Mouse (Mus musculus): ENCODE measurements around the gene Vav3. TPM values are rescaled to one million over a fixed set of nuclear protein-coding genes. Genes with fewer than 3 reads are reported as not detected.

The Vav3 gene
- polyA plus RNA-seq, 2 experiments = 10.8 to 33.0 TPM

- DNase-seq (ENCODE audit: low spot score) (no peak), ATAC-seq (ENCODE audit: low FRiP score, low read depth) (no peak)
- no peak overlapping the region for H3K4me2 ChIP-seq (replicated peaks; ENCODE audit: low read depth, low read length, severe bottlenecking)
- 83% methylated on average over 3 of the region's 3 CpGs for WGBS
- H3K9me3 ChIP-seq (ENCODE audit: control insufficient read depth, low read length) = no peaks in the 10 kb centered on the region
- H3K9ac ChIP-seq (ENCODE audit: low read depth, low read length, severe bottlenecking) = no peak overlapping the region
- H3K27me3 ChIP-seq (ENCODE audit: control insufficient read depth, insufficient read depth, low read length) = no peaks in the 10 kb centered on the region
- no peak overlapping the region for H3K4me3 ChIP-seq (replicated peaks; ENCODE audit: low read length)
- TF ChIP-seq POLR2A (IDR thresholded peaks at IDR 0.05; ENCODE audit: borderline replicate concordance, extremely low read depth, insufficient read depth, insufficient read length) = no peak
- no peaks in the 10 kb centered on the region for H3K4me1 ChIP-seq (ENCODE audit: control insufficient read depth, insufficient read depth, low read length)
- no peak overlapping the region for H3K27ac ChIP-seq (replicated peaks; ENCODE audit: low read depth, low read length)
- H3K36me3 ChIP-seq (ENCODE audit: control insufficient read depth, insufficient read depth, low read length) = no peaks in the 10 kb centered on the region
Measured at GRCm38 (mm10) chr3:109308468-109308867, 32.0 kb upstream of the Vav3 start.

GRCm38 (mm10) chr3:109309317-109310265 lies 30.9 kb upstream of the Vav3 start:
- no peaks in the 10 kb centered on the region for H3K4me1 ChIP-seq (ENCODE audit: control insufficient read depth, insufficient read depth, low read length)
- H3K36me3 ChIP-seq (ENCODE audit: control insufficient read depth, insufficient read depth, low read length) = no peaks in the 10 kb centered on the region
- no peak overlapping the region for H3K9ac ChIP-seq (ENCODE audit: low read depth, low read length, severe bottlenecking)
- H3K27me3 ChIP-seq (ENCODE audit: control insufficient read depth, insufficient read depth, low read length) = no peaks in the 10 kb centered on the region
- H3K4me3 ChIP-seq (replicated peaks; ENCODE audit: low read length) = no peak overlapping the region
- H3K9me3 ChIP-seq (ENCODE audit: control insufficient read depth, low read length) = no peaks in the 10 kb centered on the region
- no peak overlapping the region for H3K4me2 ChIP-seq (replicated peaks; ENCODE audit: low read depth, low read length, severe bottlenecking)
- peak; percentile 43 for DNase-seq (ENCODE audit: low spot score)
- 68% methylated on average over 18 of the region's 18 CpGs for WGBS
- TF ChIP-seq POLR2A (IDR thresholded peaks at IDR 0.05; ENCODE audit: borderline replicate concordance, extremely low read depth, insufficient read depth, insufficient read length) = no peak
- peak; percentile 41; the same call in 1 of the 2 replicates for ATAC-seq (ENCODE audit: low FRiP score, low read depth)
- H3K27ac ChIP-seq (replicated peaks; ENCODE audit: low read depth, low read length) = no peak overlapping the region

GRCm38 (mm10) chr3:109311172-109311824 lies 29.2 kb upstream of the Vav3 start:
- 73% methylated on average over 6 of the region's 6 CpGs for WGBS
- TF ChIP-seq POLR2A (IDR thresholded peaks at IDR 0.05; ENCODE audit: borderline replicate concordance, extremely low read depth, insufficient read depth, insufficient read length) = no peak
- no peak for ATAC-seq (ENCODE audit: low FRiP score, low read depth)

GRCm38 (mm10) chr3:109311875-109312274 lies 28.6 kb upstream of the Vav3 start:
- TF ChIP-seq POLR2A (IDR thresholded peaks at IDR 0.05; ENCODE audit: borderline replicate concordance, extremely low read depth, insufficient read depth, insufficient read length) = no peak
- Histone ChIP-seq H3K27me3 (ENCODE audit: control insufficient read depth, insufficient read depth, low read length) (no peaks in the 10 kb centered on the region), H3K9me3 (ENCODE audit: control insufficient read depth, low read length) (no peaks in the 10 kb centered on the region), H3K4me3 (replicated peaks; ENCODE audit: low read length) (no peak overlapping the region), H3K27ac (replicated peaks; ENCODE audit: low read depth, low read length) (no peak overlapping the region), H3K9ac (ENCODE audit: low read depth, low read length, severe bottlenecking) (no peak overlapping the region), H3K4me1 (ENCODE audit: control insufficient read depth, insufficient read depth, low read length) (no peaks in the 10 kb centered on the region), H3K4me2 (replicated peaks; ENCODE audit: low read depth, low read length, severe bottlenecking) (no peak overlapping the region), H3K36me3 (ENCODE audit: control insufficient read depth, insufficient read depth, low read length) (no peaks in the 10 kb centered on the region)
- DNase-seq (ENCODE audit: low spot score) (no peak), ATAC-seq (ENCODE audit: low FRiP score, low read depth) (no peak)
- 78% methylated on average over 3 of the region's 3 CpGs for WGBS

More at GRCm38 (mm10) chr3:109311172-109311824, 29.2 kb upstream of the Vav3 start:
- no peak overlapping the region for H3K4me3 ChIP-seq (replicated peaks; ENCODE audit: low read length)
- H3K4me1 ChIP-seq (ENCODE audit: control insufficient read depth, insufficient read depth, low read length) = no peaks in the 10 kb centered on the region
- no peak for DNase-seq (ENCODE audit: low spot score)
- no peak overlapping the region for H3K27ac ChIP-seq (replicated peaks; ENCODE audit: low read depth, low read length)
- H3K36me3 ChIP-seq (ENCODE audit: control insufficient read depth, insufficient read depth, low read length) = no peaks in the 10 kb centered on the region
- H3K4me2 ChIP-seq (replicated peaks; ENCODE audit: low read depth, low read length, severe bottlenecking) = no peak overlapping the region
- H3K27me3 ChIP-seq (ENCODE audit: control insufficient read depth, insufficient read depth, low read length) = no peaks in the 10 kb centered on the region
- H3K9me3 ChIP-seq (ENCODE audit: control insufficient read depth, low read length) = no peaks in the 10 kb centered on the region
- no peak overlapping the region for H3K9ac ChIP-seq (ENCODE audit: low read depth, low read length, severe bottlenecking)

GRCm38 (mm10) chr3:109313501-109313900 lies 27.0 kb upstream of the Vav3 start:
- H3K4me1 ChIP-seq (ENCODE audit: control insufficient read depth, insufficient read depth, low read length) = no peaks in the 10 kb centered on the region
- ATAC-seq (ENCODE audit: low FRiP score, low read depth) (no peak), DNase-seq (ENCODE audit: low spot score) (no peak)
- H3K9me3 ChIP-seq (ENCODE audit: control insufficient read depth, low read length) = no peaks in the 10 kb centered on the region
- H3K4me3 ChIP-seq (replicated peaks; ENCODE audit: low read length) = no peak overlapping the region
- H3K27me3 ChIP-seq (ENCODE audit: control insufficient read depth, insufficient read depth, low read length) = no peaks in the 10 kb centered on the region
- no peaks in the 10 kb centered on the region for H3K36me3 ChIP-seq (ENCODE audit: control insufficient read depth, insufficient read depth, low read length)
- H3K27ac ChIP-seq (replicated peaks; ENCODE audit: low read depth, low read length) = no peak overlapping the region
- no peak overlapping the region for H3K4me2 ChIP-seq (replicated peaks; ENCODE audit: low read depth, low read length, severe bottlenecking)
- WGBS = 46% methylated on average over 2 of the region's 2 CpGs
- no peak for TF ChIP-seq POLR2A (IDR thresholded peaks at IDR 0.05; ENCODE audit: borderline replicate concordance, extremely low read depth, insufficient read depth, insufficient read length)
- H3K9ac ChIP-seq (ENCODE audit: low read depth, low read length, severe bottlenecking) = no peak overlapping the region

All from limb, embryonic 14.5 days (tissue).